Mouse (Mus musculus) forebrain, embryonic 12.5 days (tissue): ENCODE measurements at regions not wholly inside any gene's neighbourhood (a gene's known extent, or its start where the extent isn't known, plus 50 kb on each side); places are given as distances from the start of the nearest gene placed in this dataset.
"Not testable (repeated sequence)": the region's sequence is repeated elsewhere in the genome, so short reads cannot be mapped to it uniquely, and the experiment has no call there.

Experiments
- ATAC-seq: fragments of 200-750 bp; cut with Nextera tagmentation; 2 replicates; pipeline ENCODE4 v1.8.0; 2017; ENCODE audit warnings: moderate TSS enrichment; ENCODE audit not compliant: low FRiP score
- H3K27ac ChIP-seq: fragments of 300-500 bp; sonication (generic); 2 replicates; pipeline ENCODE4 v1.5.1; 2016; ENCODE audit warnings: mild to moderate bottlenecking
- H3K27me3 ChIP-seq: fragments of 300-500 bp; sonication (generic); 2 replicates; pipeline ENCODE4 v1.6.1; 2016; ENCODE audit warnings: mild to moderate bottlenecking
- H3K36me3 ChIP-seq: fragments of 300-500 bp; sonication (generic); replicated peaks from 2 replicates; pipeline ENCODE4 v1.6.1; 2016; ENCODE audit warnings: mild to moderate bottlenecking
- H3K4me1 ChIP-seq: fragments of 300-500 bp; sonication (generic); 2 replicates; pipeline ENCODE4 v1.6.1; 2016
- H3K4me2 ChIP-seq: fragments of 300-500 bp; sonication (generic); 2 replicates; pipeline ENCODE4 v1.6.1; 2016; ENCODE audit warnings: mild to moderate bottlenecking, moderate library complexity
- H3K4me3 ChIP-seq: fragments of 300-500 bp; sonication (generic); replicated peaks from 2 replicates; pipeline ENCODE4 v1.5.1; 2016; ENCODE audit warnings: mild to moderate bottlenecking
- H3K9ac ChIP-seq: fragments of 300-500 bp; sonication (generic); 2 replicates; pipeline ENCODE4 v1.6.1; 2016; ENCODE audit warnings: mild to moderate bottlenecking
- H3K9me3 ChIP-seq: fragments of 300-500 bp; sonication (generic); 2 replicates; pipeline ENCODE4 v1.6.1; 2016
- WGBS: fragments of 180-500 bp; shearing (Covaris S2); methylation state at CpG from one replicate; pipeline ENCODE4 v1.1.7; 2016; 5-methylcytosine and 5-hydroxymethylcytosine counted together

- H3K4me2 ChIP-seq, result no peak overlapping the region
- H3K27ac ChIP-seq, result no peak overlapping the region
- no peak overlapping the region for H3K4me3 ChIP-seq
- H3K4me1 ChIP-seq, result peaks cover 5% of the 10 kb centered on the region; the same call in 1 of the 2 replicates
- 50% methylated on average over 11 of the region's 11 CpGs for WGBS
- no peaks in the 10 kb centered on the region for H3K36me3 ChIP-seq
- H3K9ac ChIP-seq, result no peak overlapping the region
- no peaks in the 10 kb centered on the region for H3K9me3 ChIP-seq
- no peak for ATAC-seq
- H3K27me3 ChIP-seq, result peaks cover 58% of the 10 kb centered on the region
Observed at GRCm38 (mm10) chr4:124385106-124386055, 225.2 kb downstream of the 3100002H09Rik start.

- H3K4me2 ChIP-seq, result no peak overlapping the region
- H3K27ac ChIP-seq, result no peak overlapping the region
- H3K9ac ChIP-seq, result no peak overlapping the region
- peaks cover 28% of the 10 kb centered on the region for H3K27me3 ChIP-seq
- H3K4me1 ChIP-seq, result peaks cover 12% of the 10 kb centered on the region
- H3K9me3 ChIP-seq, result no peaks in the 10 kb centered on the region
- no peak for ATAC-seq
- WGBS, result 75% methylated on average over 5 of the region's 5 CpGs
- no peaks in the 10 kb centered on the region for H3K36me3 ChIP-seq
- no peak overlapping the region for H3K4me3 ChIP-seq
Observed at GRCm38 (mm10) chr4:124376504-124376903, 234.1 kb downstream of the 3100002H09Rik start.

- no peak overlapping the region for H3K4me3 ChIP-seq
- H3K9ac ChIP-seq, result no peak overlapping the region
- H3K27me3 ChIP-seq, result peaks cover 24% of the 10 kb centered on the region
- H3K4me1 ChIP-seq, result peaks cover 12% of the 10 kb centered on the region
- H3K27ac ChIP-seq, result no peak overlapping the region; the same call in 1 of the 2 replicates
- no peak overlapping the region for H3K4me2 ChIP-seq
- H3K36me3 ChIP-seq, result no peaks in the 10 kb centered on the region
- H3K9me3 ChIP-seq, result no peaks in the 10 kb centered on the region
- no peak for ATAC-seq
- WGBS, result 56% methylated on average over 6 of the region's 6 CpGs
Observed at GRCm38 (mm10) chr4:124375581-124375980, 235.0 kb downstream of the 3100002H09Rik start.

GRCm38 (mm10) chr4:124368831-124369230, 241.8 kb downstream of the 3100002H09Rik start:
- WGBS, result 86% methylated on average over 3 of the region's 3 CpGs
- no peak overlapping the region for H3K9ac ChIP-seq
- ATAC-seq, result no peak

GRCm38 (mm10) chr4:124368085-124368484, 242.5 kb downstream of the 3100002H09Rik start:
- WGBS, result 35% methylated on average over 10 of the region's 10 CpGs
- Histone ChIP-seq H3K27ac (no peak overlapping the region), H3K9me3 (no peaks in the 10 kb centered on the region), H3K27me3 (peaks cover 35% of the 10 kb centered on the region), H3K9ac (no peak overlapping the region), H3K36me3 (no peaks in the 10 kb centered on the region), H3K4me2 (no peak overlapping the region), H3K4me3 (no peak overlapping the region), H3K4me1 (peaks cover 8% of the 10 kb centered on the region; the same call in 1 of the 2 replicates)
- ATAC-seq, result no peak

More at GRCm38 (mm10) chr4:124368831-124369230, 241.8 kb downstream of the 3100002H09Rik start:
- no peak overlapping the region for H3K4me2 ChIP-seq
- H3K4me1 ChIP-seq, result peaks cover 8% of the 10 kb centered on the region; the same call in 1 of the 2 replicates
- H3K4me3 ChIP-seq, result no peak overlapping the region
- no peaks in the 10 kb centered on the region for H3K9me3 ChIP-seq
- H3K36me3 ChIP-seq, result no peaks in the 10 kb centered on the region
- peaks cover 35% of the 10 kb centered on the region for H3K27me3 ChIP-seq
- H3K27ac ChIP-seq, result no peak overlapping the region

GRCm38 (mm10) chr4:124360578-124360908, 250.1 kb downstream of the 3100002H09Rik start:
- peak overlapping the region; percentile 74 for H3K27ac ChIP-seq
- ATAC-seq, result peak; percentile 49
- no peak overlapping the region for H3K4me2 ChIP-seq
- H3K4me1 ChIP-seq, result peaks cover 20% of the 10 kb centered on the region
- no peaks in the 10 kb centered on the region for H3K9me3 ChIP-seq
- WGBS, result 16% methylated on average over 6 of the region's 6 CpGs
- H3K27me3 ChIP-seq, result peaks cover 33% of the 10 kb centered on the region
- no peak overlapping the region for H3K4me3 ChIP-seq
- H3K36me3 ChIP-seq, result no peaks in the 10 kb centered on the region
- no peak overlapping the region for H3K9ac ChIP-seq

GRCm38 (mm10) chr4:124359707-124360577, 250.7 kb downstream of the 3100002H09Rik start:
- H3K36me3 ChIP-seq, result no peaks in the 10 kb centered on the region
- 9% methylated on average over 13 of the region's 13 CpGs for WGBS
- peak overlapping the region; percentile 35 for H3K4me2 ChIP-seq
- peaks cover 20% of the 10 kb centered on the region for H3K4me1 ChIP-seq
- H3K27me3 ChIP-seq, result peaks cover 33% of the 10 kb centered on the region
- H3K4me3 ChIP-seq, result no peak overlapping the region
- H3K9me3 ChIP-seq, result no peaks in the 10 kb centered on the region
- peak overlapping the region; percentile 81 for H3K27ac ChIP-seq
- no peak overlapping the region for H3K9ac ChIP-seq
- ATAC-seq, result peak; percentile 51; the same call in 1 of the 2 replicates

- H3K27ac ChIP-seq, ATAC-seq, H3K9me3 ChIP-seq, H3K4me3 ChIP-seq, H3K36me3 ChIP-seq, H3K4me2 ChIP-seq, H3K9ac ChIP-seq: not testable (repeated sequence)
- 0% methylated on average over 1 of the region's 8 CpGs for WGBS
- Histone ChIP-seq H3K4me1 (peaks cover 20% of the 10 kb centered on the region), H3K27me3 (peaks cover 33% of the 10 kb centered on the region)
Observed at GRCm38 (mm10) chr4:124358456-124358855, 252.1 kb downstream of the 3100002H09Rik start.

- peaks cover 27% of the 10 kb centered on the region for H3K27me3 ChIP-seq
- 92% methylated on average over 3 of the region's 3 CpGs for WGBS
- H3K4me2 ChIP-seq, result no peak overlapping the region
- no peaks in the 10 kb centered on the region for H3K36me3 ChIP-seq
- ATAC-seq, result no peak
- no peak overlapping the region for H3K9ac ChIP-seq
- H3K9me3 ChIP-seq, result no peaks in the 10 kb centered on the region
- no peaks in the 10 kb centered on the region for H3K4me1 ChIP-seq
- no peak overlapping the region for H3K27ac ChIP-seq
- H3K4me3 ChIP-seq, result no peak overlapping the region
Observed at GRCm38 (mm10) chr4:124350361-124350760, 260.2 kb downstream of the 3100002H09Rik start.

- Histone ChIP-seq H3K4me1 (no peaks in the 10 kb centered on the region), H3K27me3 (peaks cover 27% of the 10 kb centered on the region), H3K4me3 (no peak overlapping the region), H3K36me3 (no peaks in the 10 kb centered on the region), H3K9me3 (no peaks in the 10 kb centered on the region), H3K4me2 (no peak overlapping the region), H3K27ac (no peak overlapping the region), H3K9ac (no peak overlapping the region)
- 81% methylated on average over 15 of the region's 15 CpGs for WGBS
- ATAC-seq, result no peak
Observed at GRCm38 (mm10) chr4:124349610-124350295, 260.9 kb downstream of the 3100002H09Rik start.

GRCm38 (mm10) chr4:124349055-124349454, 261.5 kb downstream of the 3100002H09Rik start:
- Histone ChIP-seq H3K4me2 (no peak overlapping the region), H3K9me3 (no peaks in the 10 kb centered on the region), H3K27ac (no peak overlapping the region), H3K27me3 (peaks cover 27% of the 10 kb centered on the region), H3K4me3 (no peak overlapping the region), H3K4me1 (no peaks in the 10 kb centered on the region), H3K36me3 (no peaks in the 10 kb centered on the region), H3K9ac (no peak overlapping the region)
- ATAC-seq, result no peak
- WGBS, result 48% methylated on average over 3 of the region's 3 CpGs

GRCm38 (mm10) chr4:124340073-124340472, 270.5 kb downstream of the 3100002H09Rik start:
- ATAC-seq, result no peak
- WGBS, result 56% methylated on average over 7 of the region's 7 CpGs
- H3K4me3 ChIP-seq, result no peak overlapping the region

More at GRCm38 (mm10) chr4:124340073-124340472, 270.5 kb downstream of the 3100002H09Rik start:
- peaks cover 4% of the 10 kb centered on the region; the same call in 1 of the 2 replicates for H3K9me3 ChIP-seq
- H3K36me3 ChIP-seq, result no peaks in the 10 kb centered on the region
- H3K27me3 ChIP-seq, result peaks cover 14% of the 10 kb centered on the region
- H3K4me2 ChIP-seq, result no peak overlapping the region
- H3K4me1 ChIP-seq, result no peaks in the 10 kb centered on the region
- H3K27ac ChIP-seq, result no peak overlapping the region
- H3K9ac ChIP-seq, result no peak overlapping the region
